Mouse (Mus musculus): ENCODE results near the gene Ndufs7.

DNA sequence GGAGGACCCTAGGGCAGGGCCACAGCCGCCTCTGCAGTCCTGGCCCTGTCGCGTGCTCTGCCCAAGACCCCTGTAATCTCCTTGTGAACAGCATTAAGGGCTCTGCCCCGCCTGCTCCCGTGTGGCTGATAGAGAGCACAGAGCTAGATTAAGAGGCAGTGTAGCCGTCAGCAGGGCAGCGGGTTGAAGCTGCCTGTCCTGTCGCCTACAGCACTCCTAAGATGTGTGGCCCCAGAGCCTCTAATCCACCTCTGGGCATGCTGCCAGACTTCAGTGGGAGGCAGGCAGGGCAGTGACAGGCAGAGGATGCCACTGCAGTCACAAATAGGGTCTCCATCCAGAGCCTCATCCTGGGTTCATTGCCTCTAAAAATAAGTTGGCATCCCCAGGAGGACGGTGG, 6.8 kb upstream of the Ndufs7 start:
- TF ChIP-seq CTCF (IDR thresholded peaks at IDR 0.05; ENCODE audit: low read depth) (no peak), EP300 (IDR thresholded peaks at IDR 0.05; ENCODE audit: low read depth) (no peak)

All from heart, postnatal 0 days (tissue).